Mouse (Mus musculus) forebrain, embryonic 10.5 days (tissue): Measurements from ENCODE around the gene St3gal4. TPM values are rescaled to one million over a fixed set of nuclear protein-coding genes. Genes with fewer than 3 reads are reported as not detected.

Experiments used
- DNase-seq: peaks from one replicate; pipeline ENCODE4 v3.0.0-alpha.2; 2017; ENCODE audit warnings: low spot score; ENCODE audit errors: extremely low spot score
- H3K27ac ChIP-seq: fragments of 300-500 bp; sonication (generic); 2 replicates; pipeline ENCODE4 v1.5.1; 2016; ENCODE audit warnings: mild to moderate bottlenecking
- H3K27me3 ChIP-seq: fragments of 300-500 bp; sonication (generic); 2 replicates; pipeline ENCODE4 v1.6.1; 2016; ENCODE audit warnings: mild to moderate bottlenecking; ENCODE audit not compliant: poor library complexity, severe bottlenecking
- H3K36me3 ChIP-seq: fragments of 300-500 bp; sonication (generic); replicated peaks from 2 replicates; pipeline ENCODE4 v1.6.1; 2016; ENCODE audit warnings: mild to moderate bottlenecking, moderate library complexity
- H3K4me1 ChIP-seq: fragments of 300-500 bp; sonication (generic); 2 replicates; pipeline ENCODE4 v1.6.1; 2016
- H3K4me3 ChIP-seq: fragments of 300-500 bp; sonication (generic); 2 replicates; pipeline ENCODE4 v1.5.1; 2016; ENCODE audit warnings: mild to moderate bottlenecking, moderate library complexity
- H3K9me3 ChIP-seq: fragments of 300-500 bp; sonication (generic); 2 replicates; pipeline ENCODE4 v1.6.1; 2016; ENCODE audit warnings: mild to moderate bottlenecking, moderate library complexity
- WGBS: fragments of 180-500 bp; shearing (Covaris S2); methylation state at CpG from one replicate; pipeline ENCODE4 v1.1.7; 2016; 5-methylcytosine and 5-hydroxymethylcytosine counted together
- polyA plus RNA-seq: library from polyadenylated mRNA; unstranded; fragments of >200 nt; fragmentation: Nextera tagmentation; extraction: Ambion mirVana; gene quantifications from 2 replicates; pipeline ENCODE4 v1.2.1, GENCODE M21; 2016

St3gal4 gene
- polyA plus RNA-seq, 1 experiment from 2014 or later: 14.5 TPM

DNA sequence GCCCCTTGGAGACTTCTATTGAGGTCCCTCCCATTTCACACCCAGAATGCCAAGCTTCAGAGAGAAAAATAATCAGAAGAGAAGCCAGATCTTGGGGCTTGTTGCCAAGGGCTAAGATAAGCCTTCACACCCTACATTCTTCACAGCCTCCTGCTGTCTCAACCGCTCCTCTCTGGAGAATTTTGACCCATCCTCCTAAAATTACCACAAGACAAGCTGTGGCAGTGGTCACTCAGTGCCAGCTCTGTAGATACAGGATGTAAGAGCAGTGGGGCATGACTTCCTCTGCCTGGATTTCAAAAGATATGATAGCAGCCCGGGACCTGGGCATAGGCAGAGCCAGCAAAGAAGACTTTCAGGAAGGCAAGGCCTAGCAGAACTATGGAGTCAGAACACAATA lies 57.6 kb downstream of the St3gal4 start:
- WGBS: 90% methylated on average over 2 of the region's 2 CpGs
- H3K27me3 ChIP-seq: no peaks in the 10 kb centered on the region
- peak; percentile 7 for DNase-seq

DNA sequence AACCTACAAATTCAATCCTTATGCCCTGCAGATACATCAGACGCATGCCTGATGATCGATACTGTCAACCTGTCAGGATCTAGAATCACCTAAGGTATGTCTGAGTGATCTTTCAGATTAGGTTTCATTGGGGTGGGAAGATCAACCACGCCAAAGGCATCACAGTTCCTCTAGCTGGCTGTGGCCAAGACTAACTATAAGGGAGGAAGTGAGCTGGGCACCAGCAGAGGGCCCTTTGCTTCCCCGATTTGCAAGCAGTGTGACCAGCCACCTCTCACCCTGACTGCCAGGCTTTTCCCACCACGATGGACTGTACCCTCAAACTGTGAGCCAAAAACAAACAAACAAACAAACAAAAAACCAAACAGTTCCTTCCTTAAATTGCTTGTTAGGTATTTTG lies 59.2 kb downstream of the St3gal4 start:
- H3K36me3 ChIP-seq: no peaks in the 10 kb centered on the region
- WGBS: 89% methylated on average over 5 of the region's 5 CpGs
- no peak overlapping the region for H3K27ac ChIP-seq
- no peaks in the 10 kb centered on the region for H3K9me3 ChIP-seq
- peaks cover 6% of the 10 kb centered on the region for H3K4me1 ChIP-seq
- no peak overlapping the region for H3K4me3 ChIP-seq
- no peak for DNase-seq
- H3K27me3 ChIP-seq: no peaks in the 10 kb centered on the region

More for the DNA sequence above, 57.6 kb downstream of the St3gal4 start:
- no peak overlapping the region for H3K27ac ChIP-seq
- peaks cover 6% of the 10 kb centered on the region for H3K4me1 ChIP-seq
- no peaks in the 10 kb centered on the region for H3K9me3 ChIP-seq
- no peaks in the 10 kb centered on the region for H3K36me3 ChIP-seq
- no peak overlapping the region for H3K4me3 ChIP-seq

DNA sequence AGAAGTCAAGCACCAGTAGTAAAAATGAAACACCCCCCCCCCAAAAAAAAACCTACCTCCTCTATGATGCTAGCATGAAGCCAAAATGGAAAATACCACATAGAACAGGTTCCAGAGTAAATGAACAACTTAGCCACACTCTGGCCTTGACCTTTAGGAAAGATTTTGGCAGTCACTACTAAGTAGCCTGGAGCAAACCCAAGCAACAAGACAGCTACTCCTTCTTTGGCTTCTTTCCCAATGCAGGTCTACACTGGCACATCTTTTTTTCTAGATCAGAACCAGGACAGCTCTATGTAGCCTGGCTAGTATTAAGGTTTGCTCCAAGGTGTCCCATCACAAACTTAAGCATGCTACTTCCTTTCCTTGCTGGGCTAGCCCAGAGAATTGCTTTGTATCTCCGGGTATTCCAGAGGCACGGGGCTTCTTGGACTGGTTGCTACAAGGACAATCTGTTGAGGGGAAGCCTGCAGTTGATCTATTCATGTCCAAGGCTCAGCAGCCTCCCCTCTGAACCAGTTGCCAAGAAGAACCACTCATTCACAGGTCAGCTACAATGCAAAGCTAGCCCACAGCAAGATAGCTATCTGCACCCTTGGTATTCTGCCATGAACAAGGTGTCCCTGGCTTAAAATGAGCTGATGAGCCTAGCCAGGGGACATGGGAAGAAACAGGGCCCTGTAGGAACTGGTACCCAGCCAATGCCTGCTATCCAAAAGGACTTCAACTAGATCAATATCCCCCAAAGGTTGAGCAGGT lies 60.3 kb downstream of the St3gal4 start:
- DNase-seq: no peak
- WGBS: 90% methylated on average over 2 of the region's 2 CpGs

DNA sequence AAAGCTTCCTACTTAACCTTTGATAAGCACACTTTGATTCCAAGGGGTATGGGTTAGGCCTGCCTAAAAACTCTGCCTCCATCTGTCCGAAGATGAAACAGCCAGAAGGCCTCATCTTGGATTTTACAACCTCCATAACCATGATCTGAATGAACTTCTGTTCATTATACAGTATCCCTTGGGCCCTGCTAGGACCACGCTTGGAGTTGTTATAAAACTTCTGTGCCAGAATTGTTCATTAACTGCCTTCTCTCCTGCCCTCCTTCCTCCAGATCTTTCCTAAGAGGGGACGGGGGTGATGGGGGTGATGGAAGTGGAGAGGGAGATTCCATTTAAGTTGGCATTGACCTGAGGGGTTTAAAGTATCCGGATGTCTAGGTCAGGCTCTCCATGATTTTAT lies 60.9 kb downstream of the St3gal4 start:
- Histone ChIP-seq H3K4me3 (no peak overlapping the region), H3K27me3 (no peaks in the 10 kb centered on the region), H3K27ac (no peak overlapping the region), H3K36me3 (peaks cover 10% of the 10 kb centered on the region), H3K9me3 (no peaks in the 10 kb centered on the region), H3K4me1 (peaks cover 6% of the 10 kb centered on the region)
- DNase-seq: no peak
- WGBS: 96% methylated on average over 4 of the region's 4 CpGs

More for the DNA sequence above, 60.3 kb downstream of the St3gal4 start:
- no peaks in the 10 kb centered on the region for H3K9me3 ChIP-seq
- H3K4me1 ChIP-seq: peaks cover 6% of the 10 kb centered on the region
- H3K27ac ChIP-seq: no peak overlapping the region
- no peaks in the 10 kb centered on the region for H3K27me3 ChIP-seq
- H3K4me3 ChIP-seq: no peak overlapping the region
- peaks cover 6% of the 10 kb centered on the region; the same call in 1 of the 2 replicates for H3K36me3 ChIP-seq

DNA sequence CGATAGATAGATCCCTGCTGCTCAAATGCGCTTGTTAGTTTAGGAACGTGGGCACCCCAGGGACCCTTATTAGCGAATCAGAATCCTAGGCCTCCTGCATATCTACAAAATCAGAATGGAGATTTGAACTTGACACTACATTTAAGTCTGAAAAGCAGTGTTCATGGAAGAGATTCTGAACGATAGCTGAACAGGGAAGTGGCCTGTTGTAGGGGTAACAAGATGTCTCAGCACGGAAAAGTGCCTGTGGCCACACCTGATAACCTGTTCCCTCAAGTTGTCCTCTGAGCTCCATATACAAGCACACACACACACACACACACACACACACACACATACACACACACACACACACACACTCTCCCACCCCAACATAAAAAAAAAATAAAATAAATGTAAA lies 61.4 kb downstream of the St3gal4 start:
- H3K9me3 ChIP-seq: no peaks in the 10 kb centered on the region
- WGBS: 93% methylated on average over 6 of the region's 6 CpGs
- no peak overlapping the region for H3K4me3 ChIP-seq

DNA sequence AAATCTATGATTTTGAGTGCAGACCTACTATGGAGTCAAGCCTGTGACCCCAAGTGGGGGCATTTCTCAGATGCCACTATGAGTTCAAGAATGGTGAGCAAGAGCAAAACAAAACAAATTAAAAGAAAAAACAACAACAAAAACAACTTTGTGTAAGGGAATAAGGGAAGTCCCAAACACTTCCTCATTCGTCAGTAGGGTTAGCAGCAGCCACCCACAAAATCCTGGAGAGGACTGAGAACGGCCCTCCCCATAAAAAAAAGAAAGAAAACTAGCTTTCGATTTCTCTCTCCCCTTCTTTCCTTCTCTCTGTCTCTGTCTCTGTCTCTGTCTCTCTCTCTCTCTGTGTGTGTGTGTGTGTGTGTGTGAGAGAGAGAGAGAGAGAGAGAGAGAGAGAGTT lies 62.5 kb downstream of the St3gal4 start:
- Histone ChIP-seq H3K4me1 (peaks cover 5% of the 10 kb centered on the region), H3K9me3 (no peaks in the 10 kb centered on the region), H3K27me3 (no peaks in the 10 kb centered on the region), H3K36me3 (peaks cover 23% of the 10 kb centered on the region), H3K27ac (no peak overlapping the region), H3K4me3 (no peak overlapping the region)
- no peak for DNase-seq
- WGBS: 91% methylated on average over 3 of the region's 3 CpGs

More for the DNA sequence above, 61.4 kb downstream of the St3gal4 start:
- Histone ChIP-seq H3K36me3 (peaks cover 16% of the 10 kb centered on the region), H3K27ac (no peak overlapping the region), H3K27me3 (no peaks in the 10 kb centered on the region), H3K4me1 (peaks cover 6% of the 10 kb centered on the region)
- DNase-seq: no peak

DNA sequence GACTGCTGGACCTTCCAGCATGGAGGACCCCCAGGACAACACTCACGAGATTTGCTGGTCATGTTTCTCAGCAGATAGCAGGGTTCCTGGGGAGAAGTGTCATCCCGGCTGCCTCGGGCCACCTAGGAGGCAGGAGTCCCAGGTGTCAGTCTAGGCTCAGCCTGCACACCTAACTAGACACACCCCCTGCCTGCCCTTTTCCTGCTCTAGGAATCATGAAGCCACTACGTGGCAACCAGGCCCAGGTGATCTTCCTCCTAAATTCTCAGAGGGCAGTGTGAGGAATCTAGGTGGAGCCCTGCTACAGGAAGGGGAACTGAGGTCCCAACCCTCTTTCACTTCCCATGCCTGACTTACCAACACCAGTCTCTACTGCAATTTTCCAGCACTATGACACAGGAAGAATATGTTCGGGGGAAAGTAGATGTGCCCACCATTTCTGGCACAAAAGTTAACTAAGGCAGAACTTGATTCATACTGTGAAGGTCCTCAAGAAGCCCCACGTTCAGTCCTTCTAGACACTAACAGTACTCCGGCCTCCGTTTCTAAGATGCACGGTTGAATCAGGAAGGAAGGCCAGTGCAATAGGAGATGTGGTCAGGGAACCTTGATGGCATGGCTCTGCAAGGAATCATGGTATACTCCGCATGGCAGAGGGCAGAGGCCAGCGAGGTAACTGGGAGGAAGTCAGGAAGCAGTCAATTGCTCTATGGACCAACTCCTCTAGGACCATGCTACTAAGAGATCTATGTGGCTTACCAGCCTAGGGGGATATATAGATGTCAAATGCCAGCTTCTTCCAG lies 63.3 kb downstream of the St3gal4 start:
- WGBS: 94% methylated on average over 11 of the region's 11 CpGs
- Histone ChIP-seq H3K4me3 (no peak overlapping the region), H3K9me3 (no peaks in the 10 kb centered on the region), H3K4me1 (no peaks in the 10 kb centered on the region), H3K27me3 (no peaks in the 10 kb centered on the region), H3K27ac (no peak overlapping the region), H3K36me3 (peaks cover 27% of the 10 kb centered on the region)
- no peak for DNase-seq

DNA sequence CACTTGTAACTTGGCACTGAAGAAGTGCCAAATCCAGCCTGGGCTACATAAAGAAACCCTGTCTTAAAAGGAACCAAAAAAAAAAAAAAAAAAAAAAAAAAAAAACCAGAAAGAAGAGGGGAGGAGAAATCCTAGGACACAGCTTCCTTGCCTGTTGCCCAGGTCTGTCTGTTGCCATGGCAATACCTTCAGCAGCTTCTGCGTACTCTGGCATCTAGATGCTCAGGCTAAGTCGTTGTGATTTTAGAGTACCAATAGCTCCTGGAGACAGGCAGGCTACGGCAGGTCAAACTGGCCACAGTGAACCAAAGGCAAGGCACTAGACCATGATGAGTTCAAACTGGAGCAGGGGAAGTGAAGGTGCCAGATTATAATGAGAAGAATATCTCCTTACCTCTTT lies 65.4 kb downstream of the St3gal4 start:
- WGBS: 87% methylated on average over 3 of the region's 3 CpGs
- DNase-seq: peak; percentile 11
- H3K27ac ChIP-seq: no peak overlapping the region
- H3K4me1 ChIP-seq: 0 out of 2 replicates have a peak, but pooled peaks cover 3% of the 10 kb centered on the region
- no peaks in the 10 kb centered on the region for H3K27me3 ChIP-seq
- H3K9me3 ChIP-seq: no peaks in the 10 kb centered on the region
- peaks cover 32% of the 10 kb centered on the region for H3K36me3 ChIP-seq
- H3K4me3 ChIP-seq: no peak overlapping the region

DNA sequence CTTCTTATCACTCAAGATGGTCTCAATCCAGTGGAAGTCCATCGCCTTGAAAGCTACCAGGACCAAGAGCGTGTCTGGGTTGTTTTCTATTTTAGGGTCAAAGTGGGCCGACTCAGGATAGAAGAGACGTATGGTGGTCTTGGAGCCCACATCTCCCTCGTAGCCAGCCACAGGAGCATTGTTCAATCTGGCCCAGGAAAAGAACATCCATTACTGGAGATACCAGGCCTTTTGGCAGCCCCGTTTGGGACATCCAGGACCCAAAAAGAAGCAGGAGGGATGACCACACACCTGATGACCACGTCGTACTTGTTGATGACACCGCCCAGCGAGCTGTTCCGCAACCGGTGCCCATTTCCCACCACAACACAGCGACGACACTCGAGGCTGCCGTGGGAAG lies 66.0 kb downstream of the St3gal4 start:
- H3K27ac ChIP-seq: no peak overlapping the region
- 95% methylated on average over 16 of the region's 16 CpGs for WGBS
- DNase-seq: peak; percentile 10

DNA sequence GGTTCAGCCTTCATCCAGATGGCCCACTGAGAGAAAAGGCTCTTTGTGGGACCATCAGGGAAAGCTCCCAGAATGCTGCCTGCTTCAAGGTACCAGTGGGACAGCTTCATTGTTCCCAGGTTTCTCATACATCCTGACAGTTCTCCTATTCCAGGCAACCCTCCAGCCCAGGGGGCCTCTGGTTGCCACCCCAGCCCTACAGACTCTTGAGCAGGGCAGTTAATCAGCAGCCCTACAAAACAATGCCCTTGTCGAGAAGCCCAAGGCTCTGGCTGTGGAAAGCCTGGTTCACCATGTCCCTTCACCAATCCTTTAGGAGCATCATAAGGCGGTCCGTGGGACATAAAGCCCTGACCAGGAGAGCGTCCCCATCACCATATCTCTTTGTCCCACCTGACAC lies 66.4 kb downstream of the St3gal4 start:
- DNase-seq: peak; percentile 10
- 92% methylated on average over 4 of the region's 4 CpGs for WGBS
- H3K27ac ChIP-seq: no peak overlapping the region

More for the DNA sequence above, 66.0 kb downstream of the St3gal4 start:
- Histone ChIP-seq H3K9me3 (no peaks in the 10 kb centered on the region), H3K4me1 (0 out of 2 replicates have a peak, but pooled peaks cover 3% of the 10 kb centered on the region), H3K4me3 (no peak overlapping the region), H3K36me3 (peaks cover 32% of the 10 kb centered on the region), H3K27me3 (no peaks in the 10 kb centered on the region)

DNA sequence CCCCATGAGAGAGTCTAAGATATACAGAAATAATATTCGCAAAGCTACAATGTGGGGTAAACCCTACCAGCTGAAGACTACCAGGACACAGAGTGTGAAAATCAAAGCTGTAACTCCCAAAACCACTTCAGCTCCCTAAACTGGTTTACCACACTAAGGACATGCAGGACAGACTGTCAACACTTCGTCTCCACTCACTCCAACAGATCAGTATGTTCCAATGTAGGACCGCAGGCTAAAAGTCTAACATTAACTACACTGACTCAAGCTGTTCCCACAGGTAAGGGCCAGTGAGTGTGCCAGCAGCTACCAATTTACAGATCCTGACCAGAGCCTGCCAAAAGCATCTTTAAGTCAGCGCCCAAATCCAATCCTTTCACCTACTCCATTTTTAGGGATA lies 67.4 kb downstream of the St3gal4 start:
- no peak for DNase-seq
- WGBS: 94% methylated on average over 4 of the region's 4 CpGs
- Histone ChIP-seq H3K36me3 (peaks cover 43% of the 10 kb centered on the region), H3K9me3 (no peaks in the 10 kb centered on the region), H3K27ac (no peak overlapping the region), H3K4me3 (no peak overlapping the region), H3K4me1 (0 out of 2 replicates have a peak, but pooled peaks cover 3% of the 10 kb centered on the region), H3K27me3 (no peaks in the 10 kb centered on the region)

More for the DNA sequence above, 66.4 kb downstream of the St3gal4 start:
- H3K36me3 ChIP-seq: peaks cover 34% of the 10 kb centered on the region
- no peaks in the 10 kb centered on the region for H3K9me3 ChIP-seq
- no peaks in the 10 kb centered on the region for H3K27me3 ChIP-seq
- H3K4me3 ChIP-seq: no peak overlapping the region
- 0 out of 2 replicates have a peak, but pooled peaks cover 3% of the 10 kb centered on the region for H3K4me1 ChIP-seq

DNA sequence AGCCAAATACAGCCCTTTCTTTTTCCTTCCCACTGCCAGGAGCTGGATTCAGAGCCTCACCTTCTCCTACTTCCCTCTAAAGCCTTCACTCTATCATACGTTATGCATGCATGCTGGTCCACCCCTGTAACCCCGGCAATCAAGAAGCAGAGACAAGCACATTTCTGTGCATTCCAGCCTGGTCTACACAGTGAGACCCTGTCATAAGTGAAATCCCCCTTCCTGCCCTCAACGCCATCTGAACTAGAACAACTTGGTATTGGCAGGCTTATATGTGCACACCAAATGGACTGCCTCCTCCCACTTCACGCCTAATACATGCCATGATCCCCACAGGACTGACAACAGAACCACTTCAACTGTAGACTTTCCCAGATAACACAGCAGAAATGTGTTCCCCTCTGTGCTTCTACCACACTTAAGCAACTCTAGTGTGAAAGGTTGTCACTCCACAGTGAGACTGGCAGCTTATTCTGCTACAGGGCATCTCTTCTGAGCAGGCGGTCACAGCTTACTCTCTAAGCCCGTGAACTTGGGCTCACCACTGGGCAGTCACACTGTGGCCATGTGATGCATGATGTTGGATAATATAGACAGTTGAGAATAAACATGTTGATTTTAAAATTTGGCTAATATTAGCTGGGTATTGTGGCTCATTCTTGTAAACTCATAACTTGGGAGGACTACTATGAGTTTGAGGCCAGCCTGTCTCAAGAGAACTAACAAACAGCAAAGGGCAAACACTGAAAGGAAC lies 68.2 kb downstream of the St3gal4 start:
- peak; percentile 12 for DNase-seq
- no peaks in the 10 kb centered on the region for H3K9me3 ChIP-seq
- H3K27me3 ChIP-seq: no peaks in the 10 kb centered on the region
- no peak overlapping the region for H3K27ac ChIP-seq
- peaks cover 45% of the 10 kb centered on the region for H3K36me3 ChIP-seq
- WGBS: 95% methylated on average over 6 of the region's 6 CpGs
- H3K4me3 ChIP-seq: no peak overlapping the region
- peaks cover 3% of the 10 kb centered on the region for H3K4me1 ChIP-seq
